Mouse (Mus musculus) ovary, adult 18-20 months (tissue): ENCODE results near the gene Myh10.
"Not testable (repeated sequence)": the region's sequence is repeated elsewhere in the genome, so short reads cannot be mapped to it uniquely, and the experiment has no call there.

Source experiments
- DNase-seq: peaks from one replicate; pipeline ENCODE4 v3.0.0; 2022; ENCODE audit warnings: low spot score, mixed read lengths

Gene Myh10

DNA sequence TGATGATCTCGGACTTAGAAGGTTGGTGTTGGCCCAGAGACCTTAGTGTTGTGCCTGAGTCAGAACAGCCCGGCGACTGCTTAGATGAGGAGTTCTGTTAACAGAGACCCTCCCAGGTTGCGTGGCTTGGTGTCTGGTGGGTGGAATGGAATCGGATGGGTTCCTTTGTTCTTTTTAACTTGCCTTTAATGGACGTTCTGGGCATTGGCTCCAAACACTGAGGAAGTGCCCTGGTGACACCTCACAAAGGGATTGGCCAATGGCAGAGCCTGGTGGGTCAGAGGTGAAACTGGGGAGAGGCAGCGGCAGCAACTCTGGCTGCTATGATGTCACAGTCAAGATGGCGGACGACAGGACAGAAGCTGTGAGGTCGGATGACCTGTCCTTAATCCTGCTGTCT lies 99.4 kb downstream of the Myh10 start:
- no peak for DNase-seq

DNA sequence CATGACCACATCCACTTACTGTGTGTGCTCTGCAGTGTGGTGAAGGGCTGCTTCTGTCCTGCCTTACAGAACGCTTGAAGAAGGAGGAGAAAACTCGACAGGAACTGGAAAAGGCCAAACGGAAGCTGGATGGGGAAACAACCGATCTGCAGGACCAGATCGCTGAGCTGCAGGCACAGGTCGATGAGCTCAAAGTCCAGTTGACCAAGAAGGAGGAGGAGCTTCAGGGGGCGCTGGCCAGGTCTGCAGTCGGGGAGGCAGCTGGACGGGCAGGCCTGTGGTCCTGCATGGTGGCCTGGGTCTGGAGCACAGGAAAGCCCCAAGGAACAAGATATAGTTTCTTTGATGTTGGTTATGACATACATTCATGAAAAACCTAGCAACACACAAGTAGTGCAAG lies 100.4 kb downstream of the Myh10 start:
- DNase-seq, result no peak

DNA sequence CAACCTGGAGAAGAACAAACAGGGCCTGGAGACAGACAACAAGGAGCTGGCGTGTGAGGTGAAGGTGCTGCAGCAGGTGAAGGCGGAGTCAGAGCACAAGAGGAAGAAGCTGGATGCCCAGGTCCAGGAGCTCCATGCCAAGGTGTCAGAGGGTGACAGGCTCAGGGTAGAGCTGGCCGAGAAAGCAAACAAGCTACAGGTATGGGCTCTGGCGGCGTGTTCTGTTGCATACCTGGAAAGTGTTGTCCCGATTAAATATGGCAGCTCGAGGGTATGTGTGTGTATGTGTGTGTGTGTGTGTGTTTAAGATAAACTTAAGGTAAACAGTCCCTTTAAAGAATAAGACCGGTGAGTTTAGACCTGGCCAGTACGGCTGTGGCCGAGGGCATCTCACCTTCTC lies 106.9 kb downstream of the Myh10 start:
- no peak for DNase-seq

DNA sequence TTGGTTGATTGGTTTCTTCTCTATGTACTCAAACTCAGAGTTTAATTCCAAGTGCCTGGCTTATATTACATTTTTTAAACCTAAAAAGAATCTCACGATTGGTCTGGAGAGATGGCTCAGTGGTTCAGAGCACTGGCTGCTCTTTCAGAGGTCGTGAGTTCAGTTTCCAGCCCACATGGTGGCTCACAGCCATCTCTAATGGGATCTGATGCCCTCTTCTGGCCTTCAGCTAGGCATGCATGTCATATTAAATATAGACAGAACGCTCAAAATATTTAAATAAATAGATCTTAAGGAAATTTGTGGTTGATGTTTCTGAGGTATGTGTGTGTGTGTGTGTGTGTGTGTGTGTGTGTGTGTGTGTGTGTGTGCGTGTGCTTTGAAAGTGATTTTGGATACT lies 113.8 kb downstream of the Myh10 start:
- no peak for DNase-seq

DNA sequence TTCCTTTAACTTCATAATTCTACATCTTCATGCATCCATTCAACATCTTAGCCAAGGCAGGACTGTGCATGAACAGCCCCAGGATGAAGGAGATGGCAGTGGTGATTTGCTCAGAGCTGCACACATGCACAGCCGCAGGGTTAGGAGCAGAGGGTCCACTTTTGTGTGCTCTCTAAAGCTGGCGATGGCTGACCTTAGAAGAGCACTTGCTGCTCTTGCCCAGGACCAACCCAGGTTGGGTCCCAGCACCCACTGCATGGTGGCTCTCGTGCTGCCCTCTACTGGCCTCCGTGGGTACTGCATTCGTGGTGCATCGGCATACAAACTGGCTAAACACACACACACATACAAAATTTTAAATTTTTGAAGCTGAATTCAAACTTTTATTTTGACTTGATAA lies 116.4 kb downstream of the Myh10 start:
- DNase-seq, result no peak

DNA sequence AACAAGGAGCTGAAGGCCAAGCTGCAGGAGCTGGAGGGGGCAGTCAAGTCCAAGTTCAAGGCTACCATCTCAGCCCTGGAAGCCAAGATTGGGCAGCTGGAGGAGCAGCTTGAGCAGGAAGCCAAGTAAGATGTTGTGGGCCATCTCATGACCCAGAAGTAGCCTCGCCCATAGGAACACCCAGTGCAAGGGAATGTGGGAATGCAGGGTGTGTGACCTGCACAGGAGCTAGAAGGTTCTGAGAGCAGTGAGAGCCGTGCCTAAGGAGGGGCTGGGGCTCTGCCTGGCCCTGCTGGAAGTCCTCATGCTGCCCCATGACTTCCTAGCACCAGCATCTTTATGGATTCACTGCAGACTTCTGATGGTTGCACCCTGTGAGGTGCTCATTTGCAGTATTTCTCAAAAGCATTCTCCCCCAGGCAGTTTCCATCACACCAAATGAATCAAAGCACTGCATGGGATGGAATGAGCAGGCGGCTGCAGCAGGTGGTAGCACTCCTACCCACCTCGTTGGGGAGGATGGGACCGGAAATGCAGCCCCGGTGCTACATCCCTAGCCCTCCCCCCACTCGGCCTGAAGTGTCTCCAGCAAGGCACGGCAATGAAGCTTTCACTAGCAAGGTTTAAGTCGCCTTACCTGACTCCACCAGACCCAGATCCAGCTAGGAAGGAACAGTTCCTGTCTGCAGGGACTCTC lies 120.7 kb downstream of the Myh10 start:
- peak; percentile 12 for DNase-seq

DNA sequence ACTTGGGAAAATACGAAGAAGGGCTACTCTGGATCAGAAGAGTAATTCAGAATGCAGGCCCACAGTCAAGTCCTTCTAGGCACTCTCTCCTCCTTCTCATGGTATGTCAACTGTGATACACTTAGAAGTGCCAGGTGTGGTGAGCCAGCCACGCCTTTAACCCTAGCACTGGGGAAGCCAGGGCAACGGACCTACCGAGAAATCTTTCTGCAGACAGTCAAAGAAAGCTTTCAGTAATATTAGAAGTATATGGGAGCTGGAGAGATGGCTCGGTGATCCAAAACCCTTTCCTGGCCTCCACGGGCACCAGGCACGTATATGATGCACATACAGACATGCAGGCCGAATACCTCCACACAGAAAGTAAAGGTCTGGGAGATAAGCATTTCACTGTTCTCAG lies 127.1 kb downstream of the Myh10 start:
- DNase-seq, result no peak

DNA sequence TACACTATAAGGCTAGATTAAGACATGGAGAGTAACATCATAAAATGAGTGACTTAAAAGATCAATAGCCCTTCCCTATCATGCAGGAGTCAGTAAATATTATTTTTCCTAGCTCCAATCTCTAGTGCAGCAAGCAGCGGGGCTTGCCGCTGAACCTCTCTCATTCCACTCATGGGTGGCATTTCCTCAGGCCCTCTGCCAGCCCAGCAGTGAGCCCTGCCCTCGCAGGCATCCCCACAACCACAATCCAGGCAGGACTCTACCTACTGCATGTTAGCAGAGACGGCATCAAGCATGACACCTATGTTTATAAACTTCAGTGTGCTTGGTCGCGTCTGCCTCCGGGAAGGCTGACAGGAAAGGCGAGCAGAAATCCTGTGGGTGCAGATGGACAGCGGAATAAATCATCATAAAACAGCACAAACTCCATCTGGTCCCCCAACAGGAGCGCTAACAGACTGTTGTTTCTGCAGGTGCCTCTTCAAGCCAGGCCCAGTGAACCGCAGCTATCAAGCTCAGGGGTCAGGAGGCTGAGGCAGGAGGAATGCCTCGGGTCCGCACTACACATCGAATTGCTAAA lies 128.0 kb downstream of the Myh10 start:
- no peak for DNase-seq

DNA sequence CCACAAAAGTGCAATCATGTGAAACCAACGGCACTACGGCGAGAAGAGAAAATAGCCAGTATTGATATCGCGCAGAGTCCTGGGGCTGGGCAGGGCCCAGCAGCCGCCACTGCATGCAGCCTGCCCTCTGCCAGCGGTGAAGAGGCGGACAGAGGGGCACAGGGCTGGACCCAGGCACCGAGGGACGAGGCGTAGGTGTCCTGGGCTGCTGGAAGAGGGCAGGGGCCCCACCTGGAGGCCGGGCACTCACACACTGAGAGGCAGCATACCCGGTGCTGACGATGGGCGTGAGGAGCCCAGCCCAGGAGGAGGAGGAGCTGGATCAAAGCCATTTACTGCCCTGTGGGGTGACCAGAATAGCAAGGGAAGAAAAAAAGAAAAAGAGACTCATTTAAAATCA lies 131.0 kb downstream of the Myh10 start:
- DNase-seq, result no peak

DNA sequence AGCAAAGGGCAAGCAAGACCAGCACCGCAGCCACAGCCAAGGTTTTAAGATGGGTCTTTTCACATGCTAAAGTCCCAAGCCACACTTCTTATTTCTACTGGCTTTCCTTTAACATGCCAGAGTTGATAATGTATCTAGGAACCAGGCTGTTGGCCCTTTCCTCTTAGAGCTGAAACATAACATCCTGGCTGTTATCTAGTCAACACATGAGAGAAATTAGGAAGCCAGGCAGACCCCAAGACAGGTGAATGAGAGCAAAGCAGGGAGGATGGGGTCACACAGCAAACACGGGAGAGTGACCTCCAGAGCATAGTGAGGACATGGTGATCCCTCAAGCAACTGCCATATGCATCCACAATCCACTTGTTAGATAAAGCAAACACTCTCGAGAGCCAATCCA lies 135.4 kb downstream of the Myh10 start:
- DNase-seq, result no peak

DNA sequence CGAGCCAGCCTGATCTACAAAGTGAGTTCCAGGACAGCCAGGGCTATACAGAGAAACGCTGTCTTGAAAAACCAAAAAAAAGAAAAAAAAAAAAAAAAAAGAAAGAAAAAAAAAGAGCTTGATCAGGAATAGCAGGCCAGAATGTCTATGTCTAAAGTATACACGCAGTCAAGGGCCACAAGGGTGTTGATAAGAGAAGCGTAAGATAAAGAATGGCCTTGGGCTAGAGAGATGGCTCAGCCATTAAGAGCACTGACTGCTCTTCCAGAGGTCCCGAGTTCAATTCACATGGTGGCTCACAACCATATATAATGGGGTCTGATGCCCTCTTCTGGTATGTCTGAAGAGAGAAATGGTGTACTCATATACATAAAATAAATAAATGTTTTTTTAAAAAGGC lies 140.2 kb downstream of the Myh10 start:
- DNase-seq, result not testable (repeated sequence)

DNA sequence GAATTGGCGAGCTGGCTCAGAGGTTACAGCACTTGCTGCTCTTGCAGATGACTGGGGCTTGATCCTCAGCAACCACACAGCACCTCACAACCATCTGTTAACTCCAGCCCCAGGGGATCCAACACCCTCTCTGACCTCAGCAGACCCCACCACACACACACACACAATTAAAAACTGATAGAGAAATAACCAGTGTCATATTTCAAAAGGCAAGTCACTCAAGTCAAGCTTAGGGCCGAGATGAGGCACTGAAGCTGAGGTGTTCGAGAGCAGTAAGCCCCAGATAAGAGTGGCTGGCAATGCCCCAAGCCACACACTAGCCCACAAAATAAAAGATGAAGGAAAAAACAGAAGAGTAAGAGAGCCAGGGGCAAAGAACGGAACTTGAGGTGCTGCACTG lies 141.4 kb downstream of the Myh10 start:
- no peak for DNase-seq

DNA sequence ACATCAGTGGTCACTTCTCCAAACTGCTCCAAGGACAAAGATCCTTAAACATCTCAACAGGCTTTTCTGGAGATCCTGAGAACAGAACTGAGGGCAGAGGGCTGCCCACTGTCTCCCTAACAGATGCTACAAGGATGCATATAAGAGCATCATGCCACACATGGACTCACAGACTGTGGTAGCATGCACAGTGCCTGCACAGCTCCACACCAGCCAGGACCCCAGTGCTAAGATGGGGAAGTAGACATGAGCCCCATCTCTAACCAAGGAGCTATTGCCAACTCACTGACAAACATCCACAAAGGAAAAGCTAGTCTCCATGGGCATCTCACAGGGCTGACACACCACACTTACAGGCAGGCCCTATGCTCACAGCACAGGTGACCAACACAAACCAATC lies 142.2 kb downstream of the Myh10 start:
- no peak for DNase-seq

DNA sequence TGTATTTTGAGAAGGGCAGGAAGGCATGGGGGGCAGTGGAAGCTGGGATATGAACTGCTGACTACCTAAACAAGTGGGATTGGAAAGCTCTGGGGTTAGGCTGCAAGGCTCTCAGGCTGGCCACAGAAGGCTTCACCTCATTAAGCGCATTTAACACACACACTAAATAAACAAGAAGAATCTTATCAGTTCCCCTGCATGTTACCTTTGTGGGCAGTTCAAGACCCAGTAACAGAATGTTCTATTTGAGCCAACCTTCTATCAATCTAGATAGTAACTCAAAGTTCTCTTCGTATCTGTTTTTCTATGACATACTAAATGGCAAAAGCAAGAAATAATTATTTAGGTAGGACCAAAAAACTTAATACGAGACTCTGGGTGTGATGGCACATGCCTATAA lies 143.7 kb downstream of the Myh10 start:
- no peak for DNase-seq

DNA sequence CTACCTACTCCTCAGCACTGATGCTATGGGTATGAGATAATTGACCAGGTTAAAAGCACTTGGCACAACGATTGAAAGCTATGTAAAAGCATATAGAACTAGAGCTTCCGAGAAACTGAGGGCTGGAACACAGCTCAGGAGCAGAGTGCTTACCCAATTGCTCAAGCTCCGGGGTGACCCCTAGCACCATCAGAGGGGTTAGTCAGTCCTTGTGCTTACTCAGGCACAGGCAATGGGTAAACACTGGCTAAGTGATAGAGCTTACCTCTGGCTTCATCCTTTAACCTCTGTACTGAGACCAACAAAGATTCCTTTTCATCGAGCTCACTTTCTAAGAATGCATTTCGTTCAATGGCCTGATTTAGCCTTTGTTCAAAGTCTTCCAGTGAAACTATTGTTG lies 148.2 kb downstream of the Myh10 start:
- DNase-seq, result no peak

DNA sequence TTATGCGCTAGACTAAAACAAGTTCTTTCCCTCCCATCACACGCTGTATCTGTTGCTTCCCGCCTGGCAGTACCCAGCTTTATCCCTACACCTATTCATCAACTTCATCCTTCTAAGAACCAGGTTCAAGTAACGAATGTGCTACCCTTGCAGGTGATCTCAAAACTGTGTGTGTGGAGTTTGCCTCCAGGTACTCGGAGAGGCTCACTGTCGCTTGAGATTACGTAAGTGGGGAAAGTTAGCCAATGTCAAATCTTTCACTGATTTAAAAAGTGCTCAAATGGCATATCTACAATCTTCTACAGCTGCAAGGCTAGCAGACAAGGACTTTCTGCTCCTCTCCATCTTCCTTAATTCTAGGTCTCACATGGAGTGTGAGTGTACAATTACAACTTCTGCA lies 159.5 kb downstream of the Myh10 start:
- no peak for DNase-seq

DNA sequence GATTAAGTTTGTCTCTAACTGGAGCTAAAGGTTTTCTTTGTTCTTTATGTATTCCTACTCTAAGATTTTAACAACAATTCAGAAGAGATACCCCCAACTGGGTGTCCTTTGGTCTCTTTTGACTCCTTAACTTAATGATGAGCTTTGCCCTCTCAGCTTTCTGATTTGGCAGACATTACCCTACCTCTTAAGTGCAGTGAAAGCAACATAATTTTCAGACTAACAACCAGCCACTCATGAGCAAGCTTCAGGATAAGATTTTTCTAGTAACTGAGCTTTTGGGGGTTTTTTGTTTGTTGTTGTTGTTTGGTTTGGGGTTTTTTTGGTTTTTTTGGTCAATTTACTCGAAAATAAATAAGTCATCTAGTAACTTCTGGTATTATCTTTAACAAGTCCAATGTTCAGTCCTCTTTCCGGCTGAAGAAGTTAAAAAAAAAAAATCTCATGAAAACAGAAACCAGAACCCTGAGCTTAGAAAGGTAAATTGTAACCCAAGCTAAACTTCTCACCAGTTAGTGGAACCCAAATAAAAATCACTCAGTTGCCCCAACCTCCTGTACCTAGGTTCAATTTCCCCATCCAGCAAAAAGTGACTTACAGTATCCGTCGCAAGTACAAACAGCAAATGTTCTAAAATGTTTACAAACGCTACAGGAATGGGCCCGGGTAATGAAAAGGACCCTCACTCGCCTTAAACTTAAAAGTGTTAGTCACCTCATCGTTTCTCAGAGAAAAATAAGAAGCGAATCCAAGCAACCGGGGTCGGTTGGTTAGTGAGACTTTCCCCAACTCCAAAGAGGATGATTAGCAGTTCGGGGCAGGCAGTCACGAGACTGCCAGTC lies 160.5 kb downstream of the Myh10 start:
- DNase-seq, result no peak

DNA sequence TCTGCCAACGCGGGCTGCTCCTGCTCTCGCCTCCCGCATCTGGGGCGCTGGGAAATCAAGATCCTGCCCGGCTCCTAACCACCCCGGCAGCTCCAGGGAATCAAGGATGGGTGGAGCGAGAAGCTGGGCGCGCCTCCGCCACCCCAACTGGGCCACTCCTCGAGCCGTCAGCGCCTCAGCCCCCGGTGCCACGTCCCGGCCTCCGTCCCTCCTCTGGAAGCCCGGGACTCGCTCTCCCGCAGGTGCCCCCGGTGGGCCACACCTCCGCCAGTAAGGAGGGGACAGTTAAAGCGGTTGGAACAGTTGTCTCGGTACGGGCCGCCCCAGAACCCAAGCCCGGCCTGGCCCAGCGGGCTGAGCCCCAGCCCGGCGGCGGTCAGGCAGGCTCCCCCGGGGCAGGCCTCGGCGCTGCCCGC lies 161.1 kb downstream of the Myh10 start:
- DNase-seq, result peak; percentile 74

DNA sequence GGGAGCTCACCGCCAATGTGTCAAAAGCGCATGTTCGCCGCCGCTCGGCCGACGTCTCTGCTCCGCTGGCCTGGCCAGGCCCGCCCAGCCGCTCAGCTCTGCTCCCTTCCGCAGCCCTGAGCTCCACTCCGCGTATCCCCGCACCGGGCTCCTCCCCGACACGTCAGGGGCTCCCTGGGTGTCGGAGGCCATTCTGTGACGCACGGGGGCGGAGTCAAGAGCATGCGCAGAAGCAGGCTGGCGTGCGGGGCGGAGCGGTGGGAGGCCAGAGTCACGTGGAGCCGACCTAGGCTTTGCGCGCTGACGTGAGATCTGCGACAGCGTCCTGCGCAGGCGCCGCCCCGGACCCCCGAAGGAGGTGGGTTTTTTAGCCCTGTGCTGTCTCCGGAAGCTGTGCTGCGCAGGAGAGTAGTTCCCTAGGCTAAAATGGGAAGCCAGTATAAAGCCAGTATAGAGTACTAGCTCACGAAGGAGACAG lies 161.6 kb downstream of the Myh10 start:
- peak; percentile 99 for DNase-seq

DNA sequence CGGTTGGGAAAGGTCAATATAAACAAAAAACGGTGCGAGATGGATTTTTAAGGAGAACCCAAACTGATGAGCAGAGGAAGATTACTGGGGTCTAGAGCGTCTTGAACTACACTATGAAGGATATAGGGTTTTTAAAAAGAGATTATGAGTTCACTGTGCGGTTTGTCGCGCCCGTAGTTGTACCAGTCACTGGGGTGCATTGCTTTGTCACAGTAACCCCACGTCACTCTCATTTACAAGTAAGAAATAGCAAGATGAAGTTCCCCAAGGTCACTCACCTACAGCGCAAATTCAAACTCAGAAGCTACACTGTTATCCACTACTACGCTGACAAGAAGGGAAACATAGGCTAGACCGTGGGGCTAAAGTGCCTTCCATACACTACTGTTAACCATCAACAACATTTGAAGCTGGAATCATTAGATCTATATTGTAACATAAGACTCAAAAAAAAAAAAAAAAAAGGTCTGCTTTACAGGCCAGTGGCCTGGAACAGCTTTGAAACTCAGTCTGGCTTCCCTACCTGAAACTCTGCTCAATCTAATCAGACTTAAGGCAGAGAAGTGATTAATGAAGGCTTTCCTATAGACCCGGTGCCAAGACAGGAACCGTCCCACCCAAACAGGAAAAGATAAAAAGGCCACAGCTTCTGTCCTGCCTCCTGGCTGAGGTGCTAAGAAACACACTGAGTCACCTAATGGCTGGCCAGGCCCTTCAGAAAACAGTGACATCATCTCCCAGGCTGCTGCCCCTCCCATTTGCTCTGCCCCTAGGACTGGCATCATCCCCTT lies 162.4 kb downstream of the Myh10 start:
- peak; percentile 36 for DNase-seq

DNA sequence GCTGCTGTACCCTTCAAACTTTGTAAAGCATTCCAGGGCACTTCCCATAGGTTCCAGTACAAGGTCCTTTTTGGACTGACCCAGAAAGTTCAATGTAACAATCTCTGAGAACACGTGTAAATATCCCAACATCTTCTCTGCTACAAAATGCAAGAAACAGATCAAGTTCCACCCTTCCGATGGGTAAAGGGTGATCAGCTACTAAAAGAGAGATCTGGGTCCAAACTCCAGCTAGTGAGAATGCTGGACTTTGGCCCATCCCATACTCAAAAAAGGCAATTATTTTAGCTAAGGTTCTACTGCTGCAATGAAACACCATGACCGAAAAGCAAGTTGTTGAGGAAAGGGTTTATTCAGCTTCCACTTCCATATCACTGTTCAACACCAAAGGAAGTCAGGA lies 163.3 kb downstream of the Myh10 start:
- DNase-seq, result no peak

DNA sequence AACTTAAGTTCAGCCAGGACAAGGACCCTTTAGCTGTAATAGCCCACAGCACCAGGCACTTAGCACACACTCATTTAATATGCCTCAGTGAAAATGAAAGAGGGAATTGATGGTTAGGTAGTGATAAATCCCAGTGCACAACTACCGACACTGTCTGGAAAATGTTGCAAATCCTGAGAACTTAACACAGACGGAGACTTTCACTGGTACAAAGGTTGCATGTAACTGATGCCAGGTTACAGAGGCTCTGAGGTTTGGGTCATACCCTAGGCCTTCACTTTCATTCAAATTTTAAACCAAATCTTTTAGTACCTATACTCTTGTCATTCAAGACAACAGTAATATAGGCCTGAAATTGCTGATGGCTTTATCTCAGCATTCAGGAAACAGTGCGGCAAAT lies 166.0 kb downstream of the Myh10 start:
- no peak for DNase-seq
